8 mouse cellular contexts compared by ENCODE assay signal in genomic region chr16:31465630-31466029, GRCm38 (mm10). TPM values are rescaled to one million over a fixed set of nuclear protein-coding genes. Genes with fewer than 3 reads are reported as not detected.
DNase-seq lines count a peak whose midpoint lies in the region; ATAC-seq and TF ChIP-seq lines count a peak whose summit lies in the region.

No protein-coding gene starts in this region.

- H3K27ac ChIP-seq in heart, postnatal 0 days (ENCODE audit: low read depth): no peak overlapping the region

- H3K27me3 ChIP-seq in heart, postnatal 0 days (ENCODE audit: control insufficient read depth, insufficient read depth, low read length): 0 out of 2 replicates have a peak, but pooled peaks cover 10% of the 10 kb centered on the region

- 16% methylated on average over 4 of the region's 4 CpGs for WGBS in heart, postnatal 0 days

- H3K4me3 ChIP-seq in heart, postnatal 0 days (ENCODE audit: low read depth, low read length): no peak overlapping the region

- peak; percentile 71 for TF ChIP-seq CTCF in heart, postnatal 0 days (IDR thresholded peaks at IDR 0.05; ENCODE audit: low read depth)

- no peaks in the 10 kb centered on the region for H3K36me3 ChIP-seq in heart, postnatal 0 days (replicated peaks; ENCODE audit: control insufficient read depth, insufficient read depth, low read length)

- no peak overlapping the region for H3K4me2 ChIP-seq in heart, postnatal 0 days (ENCODE audit: low read depth, low read length)

- peak; percentile 63 for ATAC-seq in heart, postnatal 0 days (ENCODE audit: insufficient read depth, low read depth)

- H3K4me1 ChIP-seq in heart, postnatal 0 days (ENCODE audit: control insufficient read depth, insufficient read depth): no peaks in the 10 kb centered on the region

- peak; percentile 70 for DNase-seq in left cerebral cortex, adult 11 months (ENCODE audit: low spot score)
- DNase-seq in left cerebral cortex, adult 8-10 months (ENCODE audit: low spot score in 2 of 2): no peak
- peak; percentile 84 for DNase-seq in ES-CJ7 (ENCODE audit: low read depth, low spot score)
- peak; percentile 85 for DNase-seq in adrenal gland, postnatal 10 days
- DNase-seq in heart, postnatal 0 days (ENCODE audit: low spot score): peak; percentile 65
- DNase-seq in left cerebral cortex, adult 18-20 months (ENCODE audit: low spot score in 2 of 2): peak; percentile 63
- DNase-seq in right cerebral cortex, postnatal 4 days: peak; percentile 43
- no peak for DNase-seq in cerebellum, adult 8-10 months

- no peak for TF ChIP-seq EP300 in heart, postnatal 0 days (IDR thresholded peaks at IDR 0.05; ENCODE audit: low read depth)

- H3K9me3 ChIP-seq in heart, postnatal 0 days (replicated peaks; ENCODE audit: control insufficient read depth, low read length): no peaks in the 10 kb centered on the region

- no peak overlapping the region for H3K9ac ChIP-seq in heart, postnatal 0 days (replicated peaks; ENCODE audit: low read depth, low read length)

RNA-seq across cellular contexts. Expression of gene Bdh1, which starts 43.5 kb away (rescaled TPM):
- 100 to 1,000 TPM in 1 of 4 experiments, 10 to 100 TPM in 3; 97.0 to 119 (median 97.8) TPM for total RNA-seq in left cerebral cortex, adult 8-10 months (2022)
- total RNA-seq in adrenal gland, postnatal 10 days (2021): 100 to 1,000 TPM in 1 of 2 experiments, 10 to 100 TPM in 1; 68.1 to 165 TPM
- 9.5 and 13.6 TPM in 2 replicates for total RNA-seq in heart, postnatal 0 days (2014; rRNA removed; ENCODE audit: low replicate concordance)
- polyA plus RNA-seq in heart, postnatal 0 days (2015; fragmentation: Nextera tagmentation; extraction: Ambion mirVana): 3.0 and 4.2 TPM in 2 replicates
- 10 to 100 TPM; 91.8 to 98.9 TPM for total RNA-seq in left cerebral cortex, adult 18-20 months (2021)

Comparison
In these comparisons a context has a peak if more than half of its experiments do, and no peak if none do; other contexts are left out.
1. DNase-seq: peak in left cerebral cortex, adult 11 months (single experiment), ES-CJ7 (single experiment), adrenal gland, postnatal 10 days (single experiment), heart, postnatal 0 days (single experiment), left cerebral cortex, adult 18-20 months (2 of 2) and right cerebral cortex, postnatal 4 days (single experiment); none in left cerebral cortex, adult 8-10 months (0 of 2) and cerebellum, adult 8-10 months (single experiment).